Mouse (Mus musculus) small intestine, adult 2 months (tissue): Measurements from ENCODE around the gene Kras.

Experiments
- CTCF ChIP-seq: fragments of 200-500 bp; IDR thresholded peaks from 2 replicates; pipeline ENCODE4 v1.5.1; 2012; ENCODE audit warnings: low read depth, mild to moderate bottlenecking, control low read depth, inconsistent platforms, low read length, moderate library complexity, mixed read lengths; ENCODE audit not compliant: insufficient replicate concordance, insufficient read length; ENCODE audit errors: extremely low read depth
- POLR2A ChIP-seq: fragments of 200-500 bp; IDR thresholded peaks from 2 replicates; pipeline ENCODE4 v1.6.1; 2012; ENCODE audit warnings: low read depth, mild to moderate bottlenecking, control low read depth, inconsistent platforms, low read length, moderate library complexity

- TF ChIP-seq CTCF (no peak), POLR2A (no peak)
Observed at GRCm38 (mm10) chr6:145267692-145268091, 17.7 kb upstream of the Kras start.
